Mouse (Mus musculus) neural tube, embryonic 13.5 days (tissue): ENCODE data around the gene Gm340. TPM values are rescaled to one million over a fixed set of nuclear protein-coding genes. Genes with fewer than 3 reads are reported as not detected.
A peak's percentile ranks its signal among the peaks of the same experiment; 100 is the strongest.

Source experiments
- ATAC-seq: fragments of 200-750 bp; cut with Nextera tagmentation; 2 replicates; pipeline ENCODE4 v1.8.0; 2017; ENCODE audit warnings: low read depth, mild to moderate bottlenecking, moderate TSS enrichment, moderate library complexity
- H3K27ac ChIP-seq: fragments of 300-500 bp; sonication (generic); replicated peaks from 2 replicates; pipeline ENCODE4 v1.5.1; 2015; ENCODE audit warnings: moderate library complexity, mild to moderate bottlenecking, inconsistent platforms
- H3K27me3 ChIP-seq: fragments of 300-500 bp; sonication (generic); 2 replicates; pipeline ENCODE4 v1.6.1; 2015; ENCODE audit warnings: mild to moderate bottlenecking, inconsistent platforms
- H3K36me3 ChIP-seq: fragments of 300-500 bp; sonication (generic); 2 replicates; pipeline ENCODE4 v1.6.1; 2015; ENCODE audit warnings: mild to moderate bottlenecking, inconsistent platforms
- H3K4me1 ChIP-seq: fragments of 300-500 bp; sonication (generic); replicated peaks from 2 replicates; pipeline ENCODE4 v1.6.1; 2015; ENCODE audit warnings: inconsistent platforms
- H3K4me2 ChIP-seq: fragments of 300-500 bp; sonication (generic); 2 replicates; pipeline ENCODE4 v1.6.1; 2015; ENCODE audit warnings: inconsistent platforms, mild to moderate bottlenecking, moderate library complexity
- H3K4me3 ChIP-seq: fragments of 300-500 bp; sonication (generic); 2 replicates; pipeline ENCODE4 v1.5.1; 2015; ENCODE audit warnings: mild to moderate bottlenecking, inconsistent platforms
- H3K9ac ChIP-seq: fragments of 300-500 bp; sonication (generic); 2 replicates; pipeline ENCODE4 v1.6.1; 2015; ENCODE audit warnings: moderate library complexity, mild to moderate bottlenecking, inconsistent platforms
- H3K9me3 ChIP-seq: fragments of 300-500 bp; sonication (generic); 2 replicates; pipeline ENCODE4 v1.6.1; 2016; ENCODE audit warnings: inconsistent platforms
- WGBS: fragments of 180-500 bp; shearing (Covaris S2); methylation state at CpG from one replicate; pipeline ENCODE4 v1.1.7; 2015; 5-methylcytosine and 5-hydroxymethylcytosine counted together
- microRNA-seq: library from miRNA; unstranded; fragments of <30 nt; microRNA quantifications from one replicate; pipeline ENCODE4, GENCODE M21; 2016
- polyA plus RNA-seq: library from polyadenylated mRNA; unstranded; fragments of >200 nt; fragmentation: Nextera tagmentation; extraction: Ambion mirVana; gene quantifications from 2 replicates; pipeline ENCODE4 v1.2.1, GENCODE M21; 2015

Gene Gm340
- polyA plus RNA-seq, 1 experiment from 2014 or later = 1.8 TPM

- no peak overlapping the region for H3K9ac ChIP-seq
- ATAC-seq = no peak
- no peak overlapping the region for H3K27ac ChIP-seq
- H3K4me1 ChIP-seq = peaks cover 72% of the 10 kb centered on the region
- 74% methylated on average over 13 of the region's 13 CpGs for WGBS
- H3K4me2 ChIP-seq = no peak overlapping the region
- H3K4me3 ChIP-seq = no peak overlapping the region
- 0 out of 2 replicates have a peak, but pooled peaks cover 6% of the 10 kb centered on the region for H3K36me3 ChIP-seq
- no peaks in the 10 kb centered on the region; the same call in 1 of the 2 replicates for H3K27me3 ChIP-seq
- no peaks in the 10 kb centered on the region for H3K9me3 ChIP-seq
Measured at GRCm38 (mm10) chr19:41617102-41617501, 34.9 kb downstream of the Gm340 start.

DNA sequence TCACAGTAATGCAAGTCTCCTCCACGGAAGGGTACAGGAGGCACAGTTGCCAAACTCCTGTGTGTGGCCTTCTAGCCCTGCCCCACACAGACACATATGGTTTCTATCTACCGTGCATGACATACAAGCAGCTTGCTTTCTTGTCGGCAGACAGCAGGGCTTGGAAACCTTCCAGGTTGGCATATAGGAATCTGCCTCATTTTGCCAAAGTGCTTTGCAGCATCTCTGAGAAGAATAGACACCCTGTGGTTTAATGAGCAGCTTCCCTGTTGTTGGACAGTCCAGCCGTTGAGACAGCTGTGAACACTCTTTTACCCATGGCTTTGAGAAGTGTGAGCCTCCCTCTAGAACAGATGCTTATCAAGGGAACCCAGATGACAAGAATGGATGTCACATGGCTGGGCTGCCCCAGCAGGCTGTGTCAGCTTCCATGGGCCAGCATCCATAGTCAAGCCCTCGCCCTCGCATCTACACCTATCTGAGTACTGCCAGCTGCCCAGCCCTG lies 36.0 kb downstream of the Gm340 start:
- H3K4me1 ChIP-seq = peaks cover 64% of the 10 kb centered on the region
- 0 out of 2 replicates have a peak, but pooled peaks cover 6% of the 10 kb centered on the region for H3K36me3 ChIP-seq
- H3K4me3 ChIP-seq = no peak overlapping the region
- peak overlapping the region; percentile 80 for H3K27ac ChIP-seq
- H3K27me3 ChIP-seq = no peaks in the 10 kb centered on the region; the same call in 1 of the 2 replicates
- ATAC-seq = peak; percentile 52
- no peak overlapping the region for H3K4me2 ChIP-seq
- 25% methylated on average over 6 of the region's 6 CpGs for WGBS
- H3K9ac ChIP-seq = no peak overlapping the region
- no peaks in the 10 kb centered on the region for H3K9me3 ChIP-seq

GRCm38 (mm10) chr19:41618771-41619385 lies 36.7 kb downstream of the Gm340 start:
- 0 out of 2 replicates have a peak overlapping the region, but pooled peaks have one; percentile 7 for H3K4me2 ChIP-seq
- H3K9ac ChIP-seq = 0 out of 2 replicates have a peak overlapping the region, but pooled peaks have one; percentile 2
- 37% methylated on average over 19 of the region's 19 CpGs for WGBS
- ATAC-seq = peak; percentile 69
- no peaks in the 10 kb centered on the region; the same call in 1 of the 2 replicates for H3K27me3 ChIP-seq
- no peaks in the 10 kb centered on the region for H3K9me3 ChIP-seq
- H3K36me3 ChIP-seq = peaks cover 11% of the 10 kb centered on the region
- peak overlapping the region; percentile 80 for H3K27ac ChIP-seq
- H3K4me3 ChIP-seq = no peak overlapping the region
- H3K4me1 ChIP-seq = peaks cover 58% of the 10 kb centered on the region

DNA sequence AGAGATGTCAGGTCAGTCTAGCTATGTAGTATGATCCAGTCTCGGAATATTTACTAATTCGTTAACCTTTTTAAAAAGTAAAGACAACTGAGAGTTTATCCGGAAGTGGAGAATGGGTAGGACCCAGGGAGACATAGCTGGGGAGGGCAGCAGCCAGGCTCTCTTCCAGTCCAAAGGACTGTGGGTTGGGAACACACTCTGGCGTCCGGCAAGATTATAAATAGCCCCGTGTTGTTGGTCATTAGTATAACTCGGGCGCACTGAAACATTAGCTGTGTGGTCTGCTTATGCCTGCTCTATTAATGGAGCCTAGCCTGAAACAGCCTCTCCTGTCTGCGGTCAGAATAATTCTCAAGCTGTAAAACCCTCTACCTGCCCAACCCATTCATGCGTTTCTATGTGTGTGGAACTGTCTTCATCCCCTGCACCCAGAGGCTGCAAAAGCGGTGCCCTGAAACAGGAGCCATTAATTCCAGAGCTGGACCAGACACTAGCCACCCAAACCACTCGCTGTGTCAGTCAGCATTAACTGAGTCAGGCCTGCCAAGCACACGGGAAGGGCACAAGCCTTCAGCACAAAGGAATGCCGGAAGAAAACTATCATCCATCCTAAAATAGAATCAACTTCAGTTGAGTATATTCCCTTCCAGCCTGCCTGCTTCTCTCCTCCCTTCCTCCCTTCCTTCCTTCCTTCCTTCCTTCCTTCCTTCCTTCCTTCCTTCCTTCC lies 38.4 kb downstream of the Gm340 start:
- 82% methylated on average over 14 of the region's 14 CpGs for WGBS
- no peak for ATAC-seq

GRCm38 (mm10) chr19:41628970-41629369 lies 46.8 kb downstream of the Gm340 start:
- ATAC-seq = no peak
- Histone ChIP-seq H3K36me3 (peaks cover 48% of the 10 kb centered on the region), H3K27ac (no peak overlapping the region), H3K4me1 (no peaks in the 10 kb centered on the region), H3K27me3 (no peaks in the 10 kb centered on the region), H3K9ac (no peak overlapping the region), H3K4me2 (no peak overlapping the region), H3K4me3 (no peak overlapping the region), H3K9me3 (0 out of 2 replicates have a peak, but pooled peaks cover 3% of the 10 kb centered on the region)
- 83% methylated on average over 11 of the region's 11 CpGs for WGBS

More for the DNA sequence above, 38.4 kb downstream of the Gm340 start:
- Histone ChIP-seq H3K9ac (no peak overlapping the region), H3K27ac (no peak overlapping the region), H3K27me3 (no peaks in the 10 kb centered on the region; the same call in 1 of the 2 replicates), H3K9me3 (0 out of 2 replicates have a peak, but pooled peaks cover 3% of the 10 kb centered on the region), H3K36me3 (peaks cover 20% of the 10 kb centered on the region), H3K4me3 (no peak overlapping the region), H3K4me1 (peaks cover 43% of the 10 kb centered on the region), H3K4me2 (no peak overlapping the region)

DNA sequence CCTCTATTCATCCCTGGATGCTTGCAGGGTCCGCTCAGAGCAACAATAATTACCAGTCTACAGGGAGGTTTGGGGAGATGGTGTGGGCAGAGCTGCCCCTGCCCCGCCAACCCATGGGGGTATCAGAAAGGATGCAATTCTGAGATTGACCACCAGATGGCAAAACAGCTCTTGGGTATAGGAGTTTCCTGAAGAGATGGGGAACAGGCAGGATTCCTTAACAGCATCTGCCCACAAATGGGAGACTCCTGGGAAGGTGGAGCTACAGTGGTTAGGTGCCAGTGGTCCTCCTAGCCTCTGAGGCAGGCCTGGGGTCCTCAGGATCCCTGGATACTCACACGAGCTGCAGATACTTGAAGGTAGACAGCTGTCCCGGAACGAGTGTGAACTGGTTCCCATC lies 47.4 kb downstream of the Gm340 start:
- H3K27ac ChIP-seq = no peak overlapping the region
- no peak overlapping the region for H3K4me3 ChIP-seq
- peaks cover 48% of the 10 kb centered on the region for H3K36me3 ChIP-seq
- 0 out of 2 replicates have a peak, but pooled peaks cover 3% of the 10 kb centered on the region for H3K9me3 ChIP-seq
- H3K9ac ChIP-seq = no peak overlapping the region
- peak; percentile 54; the same call in 1 of the 2 replicates for ATAC-seq
- 40% methylated on average over 5 of the region's 5 CpGs for WGBS
- no peak overlapping the region for H3K4me2 ChIP-seq
- H3K4me1 ChIP-seq = no peaks in the 10 kb centered on the region
- no peaks in the 10 kb centered on the region for H3K27me3 ChIP-seq

DNA sequence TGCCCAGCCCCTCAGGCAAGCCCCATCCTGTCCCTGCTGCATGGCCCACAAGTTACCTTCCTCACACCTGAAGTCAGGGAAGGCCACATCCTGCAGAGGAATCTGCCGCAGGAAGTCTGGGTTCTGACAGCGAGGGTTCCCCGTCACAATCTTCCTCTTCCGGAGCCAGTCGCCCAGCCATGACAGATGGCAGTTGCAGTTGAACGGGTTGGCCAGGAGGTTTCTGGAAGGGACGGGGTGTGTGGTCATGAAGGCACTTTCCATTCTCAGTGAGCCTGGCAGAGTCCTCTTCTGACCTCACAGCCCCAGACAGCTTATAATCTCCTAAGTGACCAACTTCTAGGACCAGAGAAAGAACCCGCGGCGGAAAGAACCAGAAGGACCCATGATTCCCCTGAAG lies 51.9 kb downstream of the Gm340 start:
- no peak for ATAC-seq
- H3K4me2 ChIP-seq = no peak overlapping the region
- H3K4me3 ChIP-seq = no peak overlapping the region
- no peaks in the 10 kb centered on the region for H3K4me1 ChIP-seq
- H3K27ac ChIP-seq = no peak overlapping the region
- 90% methylated on average over 10 of the region's 10 CpGs for WGBS
- H3K27me3 ChIP-seq = no peaks in the 10 kb centered on the region
- H3K9ac ChIP-seq = no peak overlapping the region
- peaks cover 42% of the 10 kb centered on the region for H3K36me3 ChIP-seq
- no peaks in the 10 kb centered on the region for H3K9me3 ChIP-seq

DNA sequence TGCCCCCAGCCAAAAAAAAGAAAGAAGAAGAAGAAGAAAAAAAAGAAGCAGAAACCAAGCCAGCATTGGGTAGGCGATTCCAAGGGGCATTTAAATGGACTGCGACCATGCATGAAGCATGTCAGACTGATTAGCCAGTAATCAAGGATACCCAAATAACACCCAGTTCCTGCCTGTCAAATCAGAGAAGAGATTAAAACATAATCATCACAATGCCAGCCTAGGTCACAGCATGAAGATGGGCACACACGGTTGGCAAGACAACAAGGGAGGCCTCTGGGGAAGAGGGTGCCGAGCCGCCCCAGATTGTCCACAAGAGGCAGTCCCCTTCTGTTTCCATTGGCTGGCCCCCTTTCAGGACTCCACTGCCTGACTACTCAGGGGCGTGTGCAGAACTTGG lies 52.8 kb downstream of the Gm340 start:
- no peak overlapping the region for H3K9ac ChIP-seq
- ATAC-seq = no peak
- no peak overlapping the region for H3K4me3 ChIP-seq
- H3K4me1 ChIP-seq = no peaks in the 10 kb centered on the region
- no peaks in the 10 kb centered on the region for H3K27me3 ChIP-seq
- H3K27ac ChIP-seq = no peak overlapping the region
- WGBS = 63% methylated on average over 6 of the region's 6 CpGs
- H3K36me3 ChIP-seq = peaks cover 42% of the 10 kb centered on the region
- no peak overlapping the region for H3K4me2 ChIP-seq
- H3K9me3 ChIP-seq = no peaks in the 10 kb centered on the region

Small RNA genes within 50 kb of the gene (microRNA-seq; reads per million reads assigned to microRNA genes)
- not detected for gene Mir8091

Other genes starting within 250 kb of the Gm340 start
- 1.6 and 1.7 TPM in 2 replicates for gene Pik3ap1, start 197.3 kb upstream of the Gm340 start, polyA plus RNA-seq
- gene Lcor, start 99.7 kb upstream of the Gm340 start, polyA plus RNA-seq = 26.4 and 26.6 TPM in 2 replicates
- gene Slit1, start 161.3 kb downstream of the Gm340 start, polyA plus RNA-seq = 34.2 and 35.8 TPM in 2 replicates
- gene Arhgap19, start 219.7 kb downstream of the Gm340 start, polyA plus RNA-seq = 6.2 and 7.6 TPM in 2 replicates
- 22.0 and 24.8 TPM in 2 replicates for gene Frat1, start 247.6 kb downstream of the Gm340 start, polyA plus RNA-seq